Mouse (Mus musculus) heart, embryonic 12.5 days (tissue): ENCODE results near the gene Sod2. TPM values are rescaled to one million over a fixed set of nuclear protein-coding genes. Genes with fewer than 3 reads are reported as not detected.
"Not testable (repeated sequence)": the region's sequence is repeated elsewhere in the genome, so short reads cannot be mapped to it uniquely, and the experiment has no call there.

Experiments used
- ATAC-seq: fragments of 200-750 bp; cut with Nextera tagmentation; 2 replicates; pipeline ENCODE4 v1.8.0; 2017; ENCODE audit warnings: moderate TSS enrichment, moderate library complexity; ENCODE audit not compliant: insufficient number of reproducible peaks, low FRiP score
- H3K27ac ChIP-seq: fragments of 300-500 bp; sonication (generic); 2 replicates; pipeline ENCODE4 v1.5.1; 2016; ENCODE audit warnings: mild to moderate bottlenecking, moderate library complexity; ENCODE audit not compliant: poor library complexity, severe bottlenecking
- H3K27me3 ChIP-seq: fragments of 300-500 bp; sonication (generic); replicated peaks from 2 replicates; pipeline ENCODE4 v1.6.1; 2016; ENCODE audit warnings: mild to moderate bottlenecking, moderate library complexity
- H3K36me3 ChIP-seq: fragments of 300-500 bp; sonication (generic); 2 replicates; pipeline ENCODE4 v1.6.1; 2016; ENCODE audit warnings: mild to moderate bottlenecking, moderate library complexity
- H3K4me1 ChIP-seq: fragments of 300-500 bp; sonication (generic); replicated peaks from 2 replicates; pipeline ENCODE4 v1.6.1; 2016; ENCODE audit warnings: mild to moderate bottlenecking
- H3K4me2 ChIP-seq: fragments of 300-500 bp; sonication (generic); 2 replicates; pipeline ENCODE4 v1.6.1; 2016; ENCODE audit warnings: mild to moderate bottlenecking, moderate library complexity
- H3K4me3 ChIP-seq: fragments of 300-500 bp; sonication (generic); 2 replicates; pipeline ENCODE4 v1.5.1; 2016; ENCODE audit warnings: mild to moderate bottlenecking
- H3K9ac ChIP-seq: fragments of 300-500 bp; sonication (generic); 2 replicates; pipeline ENCODE4 v1.6.1; 2016; ENCODE audit warnings: mild to moderate bottlenecking, moderate library complexity
- H3K9me3 ChIP-seq: fragments of 300-500 bp; sonication (generic); replicated peaks from 2 replicates; pipeline ENCODE4 v1.6.1; 2016; ENCODE audit warnings: mild to moderate bottlenecking, moderate library complexity
- WGBS: fragments of 180-500 bp; shearing (Covaris S2); methylation state at CpG from one replicate; pipeline ENCODE4 v1.1.7; 2016; 5-methylcytosine and 5-hydroxymethylcytosine counted together
- polyA plus RNA-seq: library from polyadenylated mRNA; unstranded; fragments of >200 nt; fragmentation: Nextera tagmentation; extraction: Ambion mirVana; gene quantifications from 2 replicates; pipeline ENCODE4 v1.2.1, GENCODE M21; 2016

Gene Sod2
- polyA plus RNA-seq: 319 and 325 TPM in 2 replicates

GRCm38 (mm10) chr17:13006546-13006945, at the start of gene Sod2:
Sod2 (plus strand) TSS chr17:13006846.
- H3K4me1 ChIP-seq: peaks cover 15% of the 10 kb centered on the region
- 92% methylated on average over 2 of the region's 2 CpGs for WGBS
- H3K9me3 ChIP-seq, H3K27me3 ChIP-seq, ATAC-seq: not testable (repeated sequence)
- H3K4me3 ChIP-seq: peak within 1 kb of the TSS; percentile 79
- H3K27ac ChIP-seq: peak within 1 kb of the TSS; percentile 88
- H3K36me3 ChIP-seq: peaks cover 10% of the 10 kb centered on the region
- H3K9ac ChIP-seq: peak within 1 kb of the TSS; percentile 55; the same call in 1 of the 2 replicates
- peak within 1 kb of the TSS; percentile 88 for H3K4me2 ChIP-seq

- not testable (repeated sequence) for H3K9me3 ChIP-seq, H3K4me1 ChIP-seq, ATAC-seq, H3K27me3 ChIP-seq, H3K9ac ChIP-seq, H3K27ac ChIP-seq, H3K4me3 ChIP-seq
- Histone ChIP-seq H3K4me2 (0 out of 2 replicates have a peak overlapping the region, but pooled peaks have one; percentile 16), H3K36me3 (peaks cover 15% of the 10 kb centered on the region; the same call in 1 of the 2 replicates)
- WGBS: 75% methylated on average over 1 of the region's 2 CpGs
These were observed 47.3 kb upstream of the Sod2 start for GRCm38 (mm10) chr17:12959377-12959776.

GRCm38 (mm10) chr17:12960331-12960873, 46.2 kb upstream of the Sod2 start, which contains the start of gene Acat2:
Acat2 (minus strand) TSS chr17:12960747.
- WGBS: under 1% methylated on average over 42 of the region's 42 CpGs
- Histone ChIP-seq H3K9ac (peak within 1 kb of the TSS; percentile 67), H3K4me1 (peaks cover 5% of the 10 kb centered on the region; the same call in 1 of the 2 replicates), H3K36me3 (peaks cover 16% of the 10 kb centered on the region), H3K4me3 (peak within 1 kb of the TSS; percentile 65), H3K4me2 (peak within 1 kb of the TSS; percentile 72), H3K9me3 (no peaks in the 10 kb centered on the region), H3K27me3 (no peaks in the 10 kb centered on the region), H3K27ac (peak within 1 kb of the TSS; percentile 69)
- ATAC-seq: peak; percentile 98

GRCm38 (mm10) chr17:12963476-12963875, 43.2 kb upstream of the Sod2 start:
- ATAC-seq: no peak

GRCm38 (mm10) chr17:12967173-12967572, 39.5 kb upstream of the Sod2 start:
- no peak for ATAC-seq
- 90% methylated on average over 2 of the region's 2 CpGs for WGBS
- no peak overlapping the region for H3K4me3 ChIP-seq
- H3K36me3 ChIP-seq: peaks cover 36% of the 10 kb centered on the region
- H3K4me2 ChIP-seq: no peak overlapping the region
- no peaks in the 10 kb centered on the region for H3K27me3 ChIP-seq
- H3K4me1 ChIP-seq: no peaks in the 10 kb centered on the region
- no peak overlapping the region for H3K9ac ChIP-seq
- H3K27ac ChIP-seq: no peak overlapping the region
- H3K9me3 ChIP-seq: no peaks in the 10 kb centered on the region

More at GRCm38 (mm10) chr17:12963476-12963875, 43.2 kb upstream of the Sod2 start:
- H3K4me1 ChIP-seq: peaks cover 5% of the 10 kb centered on the region; the same call in 1 of the 2 replicates
- H3K27ac ChIP-seq: no peak overlapping the region
- 73% methylated on average over 3 of the region's 3 CpGs for WGBS
- H3K9me3 ChIP-seq: no peaks in the 10 kb centered on the region
- H3K27me3 ChIP-seq: no peaks in the 10 kb centered on the region
- no peak overlapping the region for H3K9ac ChIP-seq
- peaks cover 23% of the 10 kb centered on the region for H3K36me3 ChIP-seq
- no peak overlapping the region for H3K4me3 ChIP-seq
- no peak overlapping the region for H3K4me2 ChIP-seq

GRCm38 (mm10) chr17:12973851-12974250, 32.8 kb upstream of the Sod2 start:
- Histone ChIP-seq H3K4me3 (no peak overlapping the region), H3K9me3 (no peaks in the 10 kb centered on the region), H3K36me3 (peaks cover 54% of the 10 kb centered on the region), H3K27me3 (no peaks in the 10 kb centered on the region), H3K9ac (no peak overlapping the region), H3K27ac (no peak overlapping the region), H3K4me1 (no peaks in the 10 kb centered on the region), H3K4me2 (no peak overlapping the region)
- no peak for ATAC-seq
- 86% methylated on average over 2 of the region's 2 CpGs for WGBS

- no peaks in the 10 kb centered on the region for H3K4me1 ChIP-seq
- H3K27me3 ChIP-seq: no peaks in the 10 kb centered on the region
- no peaks in the 10 kb centered on the region for H3K9me3 ChIP-seq
- H3K9ac ChIP-seq: no peak overlapping the region
- 96% methylated on average over 1 of the region's 1 CpGs for WGBS
- H3K4me2 ChIP-seq: no peak overlapping the region
- H3K4me3 ChIP-seq: no peak overlapping the region
- no peak for ATAC-seq
- H3K27ac ChIP-seq: no peak overlapping the region
- H3K36me3 ChIP-seq: peaks cover 72% of the 10 kb centered on the region
These were observed 28.1 kb upstream of the Sod2 start for GRCm38 (mm10) chr17:12978546-12978945.

- Histone ChIP-seq H3K36me3 (peaks cover 64% of the 10 kb centered on the region), H3K9me3 (no peaks in the 10 kb centered on the region), H3K27me3 (no peaks in the 10 kb centered on the region), H3K4me3 (no peak overlapping the region), H3K4me2 (no peak overlapping the region), H3K9ac (no peak overlapping the region), H3K27ac (no peak overlapping the region), H3K4me1 (no peaks in the 10 kb centered on the region; the same call in 1 of the 2 replicates)
- WGBS: 69% methylated on average over 2 of the region's 2 CpGs
- no peak for ATAC-seq
These were observed 22.7 kb upstream of the Sod2 start for GRCm38 (mm10) chr17:12983988-12984387.

- H3K27me3 ChIP-seq, H3K4me1 ChIP-seq, ATAC-seq, H3K27ac ChIP-seq, H3K9me3 ChIP-seq, H3K4me3 ChIP-seq, H3K9ac ChIP-seq, H3K4me2 ChIP-seq: not testable (repeated sequence)
- peaks cover 31% of the 10 kb centered on the region for H3K36me3 ChIP-seq
- 91% methylated on average over 8 of the region's 8 CpGs for WGBS
These were observed 18.6 kb upstream of the Sod2 start for GRCm38 (mm10) chr17:12988096-12988495.

- Histone ChIP-seq H3K27ac (peak overlapping the region; percentile 36), H3K4me3 (peak overlapping the region; percentile 97), H3K9me3 (no peaks in the 10 kb centered on the region), H3K27me3 (no peaks in the 10 kb centered on the region), H3K4me1 (peaks cover 7% of the 10 kb centered on the region), H3K9ac (peak overlapping the region; percentile 82), H3K36me3 (peaks cover 12% of the 10 kb centered on the region), H3K4me2 (peak overlapping the region; percentile 89)
- no peak for ATAC-seq
- 52% methylated on average over 8 of the region's 8 CpGs for WGBS
These were observed 16.0 kb upstream of the Sod2 start for GRCm38 (mm10) chr17:12990567-12991145.

- 4% methylated on average over 12 of the region's 12 CpGs for WGBS
- no peak for ATAC-seq
These were observed 15.4 kb upstream of the Sod2 start for GRCm38 (mm10) chr17:12991194-12991634.

More at GRCm38 (mm10) chr17:12991194-12991634, 15.4 kb upstream of the Sod2 start:
- H3K27ac ChIP-seq: peak overlapping the region; percentile 99
- peak overlapping the region; percentile 89 for H3K4me2 ChIP-seq
- no peaks in the 10 kb centered on the region for H3K9me3 ChIP-seq
- H3K4me3 ChIP-seq: peak overlapping the region; percentile 97
- peak overlapping the region; percentile 100 for H3K9ac ChIP-seq
- H3K36me3 ChIP-seq: peaks cover 12% of the 10 kb centered on the region
- peaks cover 7% of the 10 kb centered on the region for H3K4me1 ChIP-seq
- no peaks in the 10 kb centered on the region for H3K27me3 ChIP-seq
